Mouse (Mus musculus): Measurements from ENCODE around the gene Inf2. TPM values are rescaled to one million over a fixed set of nuclear protein-coding genes. Genes with fewer than 3 reads are reported as not detected.
A peak's percentile ranks its signal among the peaks of the same experiment; 100 is the strongest.

Inf2 gene
- total RNA-seq, 2 experiments from 2014 or later = 131 to 138 TPM

DNA sequence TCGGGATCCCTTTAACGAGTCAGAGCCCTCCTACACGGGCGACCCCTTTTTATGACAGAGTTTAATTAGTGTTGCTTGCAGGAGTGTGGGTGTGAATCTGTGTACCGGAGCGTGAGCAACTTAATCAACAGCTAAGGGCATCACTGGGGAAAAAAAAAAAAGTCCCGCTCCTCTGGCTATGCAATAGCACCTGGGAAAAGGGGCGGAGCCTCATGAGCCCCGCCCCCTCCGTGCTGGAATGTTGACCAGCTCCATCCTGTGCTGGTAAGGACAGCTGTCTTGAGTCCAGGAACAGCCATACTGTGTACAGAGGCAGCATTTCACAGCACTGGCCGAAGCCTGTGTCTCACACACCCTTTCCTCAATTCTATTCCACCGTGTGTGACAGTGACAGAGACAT lies 33.7 kb upstream of the Inf2 start:
- TF ChIP-seq CTCF (conservative IDR thresholded peaks at IDR 0.05) = no peak
- no peak overlapping the region for H3K27ac ChIP-seq
- H3K4me3 ChIP-seq = no peak overlapping the region
- no peak for DNase-seq (ENCODE audit: low spot score in 2 of 2)

GRCm38 (mm10) chr12:112556531-112557060 lies 32.0 kb upstream of the Inf2 start:
- no peak for DNase-seq (ENCODE audit: low spot score in 2 of 2)
- H3K4me3 ChIP-seq = no peak overlapping the region
- no peak overlapping the region for H3K27ac ChIP-seq
- TF ChIP-seq CTCF (conservative IDR thresholded peaks at IDR 0.05) = no peak

DNA sequence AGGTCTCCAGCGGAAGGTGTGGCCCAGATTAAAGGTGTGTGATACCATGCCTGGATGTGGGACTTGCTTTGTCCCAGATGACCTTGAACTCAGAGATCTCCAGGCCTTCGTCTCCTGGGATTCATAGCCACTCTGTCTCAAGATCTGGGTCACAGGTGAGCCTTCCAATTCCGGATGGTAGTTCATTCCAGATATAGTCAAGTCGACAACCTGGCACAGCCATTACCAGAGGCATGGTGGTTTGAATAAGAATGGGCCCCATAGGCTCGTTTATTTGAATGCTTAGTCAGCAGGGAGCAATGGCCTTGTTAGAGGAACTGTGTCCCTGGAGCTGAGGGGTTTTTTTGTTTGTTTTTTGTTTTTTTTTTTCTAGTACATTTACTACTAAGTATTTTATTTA lies 31.4 kb upstream of the Inf2 start:
- Histone ChIP-seq H3K27ac (no peak overlapping the region), H3K4me3 (no peak overlapping the region)
- TF ChIP-seq CTCF (conservative IDR thresholded peaks at IDR 0.05) = no peak
- no peak for DNase-seq (ENCODE audit: low spot score in 2 of 2)

DNA sequence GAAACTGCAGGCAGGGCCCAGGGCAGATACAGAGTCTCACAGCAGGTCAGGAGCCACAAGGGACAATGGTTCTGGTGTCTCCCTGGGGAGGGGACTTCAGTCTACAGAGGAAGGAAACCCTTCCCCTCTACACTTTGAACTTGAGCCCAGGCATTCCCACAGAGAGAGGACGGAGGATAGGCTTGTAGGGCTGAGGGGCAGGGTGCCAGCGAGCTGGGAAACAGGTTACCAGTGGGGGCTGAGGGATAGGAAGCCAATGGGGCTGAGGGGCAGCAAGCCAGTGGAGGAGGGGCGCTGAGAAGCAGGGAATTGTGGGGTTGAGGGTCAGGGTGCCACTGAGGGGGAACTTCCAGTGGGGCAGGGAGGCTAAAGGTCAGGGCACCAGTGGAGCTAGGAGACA lies 29.4 kb upstream of the Inf2 start:
- TF ChIP-seq CTCF (conservative IDR thresholded peaks at IDR 0.05) = no peak
- DNase-seq (ENCODE audit: low spot score in 2 of 2) = no peak
- Histone ChIP-seq H3K4me3 (no peak overlapping the region), H3K27ac (0 out of 2 replicates have a peak overlapping the region, but pooled peaks have one; percentile 46)

GRCm38 (mm10) chr12:112559671-112560070 lies 28.9 kb upstream of the Inf2 start:
- Histone ChIP-seq H3K27ac (0 out of 2 replicates have a peak overlapping the region, but pooled peaks have one; percentile 46), H3K4me3 (no peak overlapping the region)
- TF ChIP-seq CTCF (conservative IDR thresholded peaks at IDR 0.05) = no peak
- DNase-seq (ENCODE audit: low spot score in 2 of 2) = no peak

- H3K4me3 ChIP-seq = no peak overlapping the region
- TF ChIP-seq CTCF (conservative IDR thresholded peaks at IDR 0.05) = peak; percentile 73
- no peak for DNase-seq (ENCODE audit: low spot score in 2 of 2)
- H3K27ac ChIP-seq = 0 out of 2 replicates have a peak overlapping the region, but pooled peaks have one; percentile 46
These were observed 28.3 kb upstream of the Inf2 start for GRCm38 (mm10) chr12:112560176-112560797.

GRCm38 (mm10) chr12:112561163-112561562 lies 27.4 kb upstream of the Inf2 start:
- H3K27ac ChIP-seq = no peak overlapping the region
- DNase-seq (ENCODE audit: low spot score in 2 of 2) = no peak
- TF ChIP-seq CTCF (conservative IDR thresholded peaks at IDR 0.05) = no peak
- H3K4me3 ChIP-seq = no peak overlapping the region

GRCm38 (mm10) chr12:112562462-112562861 lies 26.1 kb upstream of the Inf2 start:
- H3K27ac ChIP-seq = no peak overlapping the region
- no peak for DNase-seq (ENCODE audit: low spot score in 2 of 2)
- peak; percentile 38 for TF ChIP-seq CTCF (conservative IDR thresholded peaks at IDR 0.05)
- no peak overlapping the region for H3K4me3 ChIP-seq

- DNase-seq (ENCODE audit: low spot score in 2 of 2) = no peak
- Histone ChIP-seq H3K4me3 (no peak overlapping the region), H3K27ac (no peak overlapping the region)
- no peak for TF ChIP-seq CTCF (conservative IDR thresholded peaks at IDR 0.05)
These were observed 25.6 kb upstream of the Inf2 start for GRCm38 (mm10) chr12:112563011-112563410.

DNA sequence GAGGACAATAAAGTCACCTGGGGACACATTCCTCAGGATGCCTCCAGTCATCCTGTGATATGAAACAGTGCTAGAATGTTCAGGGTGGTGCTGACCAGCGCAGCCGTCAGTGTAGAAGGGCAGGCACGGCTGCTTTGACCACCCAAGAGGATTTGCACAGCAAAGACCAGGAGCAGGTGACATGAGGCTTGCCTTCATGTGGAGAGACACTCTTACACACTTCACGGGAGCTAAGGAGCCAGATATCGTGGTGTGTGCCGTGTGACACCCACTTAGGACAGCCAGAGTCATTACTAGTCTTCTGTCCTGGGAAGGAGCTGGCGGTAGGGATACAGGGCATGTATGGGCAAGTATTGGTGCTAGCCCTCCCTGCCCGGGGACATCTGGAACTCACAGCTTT lies 18.4 kb upstream of the Inf2 start:
- no peak for DNase-seq (ENCODE audit: low spot score in 2 of 2)
- Histone ChIP-seq H3K27ac (peak overlapping the region; percentile 28; the same call in 1 of the 2 replicates), H3K4me3 (no peak overlapping the region)
- TF ChIP-seq CTCF (conservative IDR thresholded peaks at IDR 0.05) = no peak

- no peak overlapping the region for H3K27ac ChIP-seq
- DNase-seq (ENCODE audit: low spot score in 2 of 2) = no peak
- peak; percentile 61 for TF ChIP-seq CTCF (conservative IDR thresholded peaks at IDR 0.05)
These were observed 17.5 kb upstream of the Inf2 start for GRCm38 (mm10) chr12:112571064-112571463.

DNA sequence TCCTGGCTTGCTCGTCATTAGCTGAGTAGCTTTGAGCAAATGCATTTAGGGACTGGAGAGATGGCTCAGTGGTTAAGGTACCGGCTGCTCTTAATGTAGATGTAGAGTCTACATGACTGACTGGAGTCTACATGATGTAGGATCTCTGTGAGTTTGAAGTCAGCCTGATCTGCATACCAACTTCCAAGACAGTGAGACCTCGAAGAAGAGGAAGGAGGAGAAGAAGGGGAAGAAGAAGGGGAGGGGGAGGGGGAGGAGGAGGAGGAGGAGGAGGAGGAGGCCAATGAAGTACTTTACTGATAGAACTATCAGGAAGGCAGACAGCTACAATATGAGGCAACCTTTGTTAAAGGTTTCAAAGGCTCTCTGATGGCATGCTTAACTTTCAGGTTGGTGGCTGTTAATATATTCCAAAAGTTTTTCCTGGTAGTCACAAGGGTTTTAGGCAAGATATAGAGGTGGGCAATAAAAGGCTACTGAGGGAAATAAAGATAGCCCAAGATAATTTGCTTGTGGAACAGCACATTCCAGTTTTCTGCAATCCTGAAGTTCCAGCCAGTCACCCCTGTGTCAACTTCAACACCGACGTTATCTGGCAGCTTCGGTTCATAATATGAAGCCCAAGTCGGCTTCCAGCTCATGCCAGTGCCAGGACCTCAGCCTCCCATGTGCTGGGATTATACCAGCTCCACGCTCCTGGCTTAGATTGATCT lies 13.2 kb upstream of the Inf2 start:
- no peak for TF ChIP-seq CTCF (conservative IDR thresholded peaks at IDR 0.05)
- no peak for DNase-seq (ENCODE audit: low spot score in 2 of 2)
- Histone ChIP-seq H3K4me3 (no peak overlapping the region), H3K27ac (no peak overlapping the region)

More at GRCm38 (mm10) chr12:112571064-112571463, 17.5 kb upstream of the Inf2 start:
- H3K4me3 ChIP-seq = no peak overlapping the region

GRCm38 (mm10) chr12:112576341-112576740 lies 12.2 kb upstream of the Inf2 start:
- Histone ChIP-seq H3K27ac (peak overlapping the region; percentile 43; the same call in 1 of the 2 replicates), H3K4me3 (no peak overlapping the region)
- TF ChIP-seq CTCF (conservative IDR thresholded peaks at IDR 0.05) = no peak
- peak; percentile 61 to 82 for DNase-seq (ENCODE audit: low spot score in 2 of 2)

All from layer of hippocampus, adult 2 months (tissue).